Mouse (Mus musculus) activated CD4-positive, CD25-positive, alpha-beta regulatory T cell, adult 4 months (primary cell): ENCODE data around the gene Vps25. TPM values are rescaled to one million over a fixed set of nuclear protein-coding genes. Genes with fewer than 3 reads are reported as not detected.
A peak's percentile ranks its signal among the peaks of the same experiment; 100 is the strongest.

Source experiments
- ATAC-seq: one replicate; pipeline ENCODE4 v1.8.0; 2017
- polyA plus RNA-seq, 2 experiments: library from polyadenylated mRNA; unstranded; fragments of 100-300 nt; shearing (Covaris generic); gene quantifications; one replicate each; pipeline ENCODE4 v1.2.1; 2017

The Vps25 gene
- polyA plus RNA-seq, 2 experiments from 2014 or later, result 122 to 153 TPM

DNA sequence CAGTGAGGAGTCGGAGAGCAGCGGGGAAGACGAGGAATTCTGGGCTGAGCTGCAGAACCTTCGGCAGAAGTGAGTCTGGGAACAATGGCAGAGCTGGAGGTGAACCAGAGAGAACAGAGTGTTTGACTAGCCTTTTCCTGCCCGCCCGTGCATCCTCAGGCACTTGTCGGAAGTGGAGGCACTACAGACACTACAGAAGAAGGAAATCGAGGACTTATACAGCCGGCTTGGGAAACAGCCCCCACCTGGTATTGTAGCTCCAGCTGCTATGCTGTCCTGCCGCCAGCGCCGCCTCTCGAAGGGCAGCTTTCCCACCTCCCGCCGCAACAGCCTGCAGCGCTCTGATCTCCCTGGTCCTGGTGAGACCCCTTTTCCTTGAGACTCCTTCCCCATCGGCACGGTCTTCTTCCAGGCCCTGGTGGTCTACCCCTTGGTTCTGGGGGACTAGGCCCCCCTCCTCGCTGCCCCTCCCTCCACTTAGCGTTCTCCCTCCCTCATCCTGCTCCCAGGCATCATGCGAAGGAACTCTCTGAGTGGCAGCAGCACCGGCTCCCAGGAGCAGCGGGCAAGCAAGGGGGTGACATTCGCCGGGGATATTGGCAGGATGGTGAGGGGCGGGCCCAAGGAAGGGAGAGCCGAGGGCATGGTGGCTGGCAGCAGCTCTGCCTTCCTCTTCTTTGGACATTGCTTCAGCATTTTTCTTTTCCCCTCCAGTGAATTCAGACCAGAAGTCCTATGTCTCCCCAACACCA, 23.0 kb downstream of the Vps25 start:
- ATAC-seq, result no peak

DNA sequence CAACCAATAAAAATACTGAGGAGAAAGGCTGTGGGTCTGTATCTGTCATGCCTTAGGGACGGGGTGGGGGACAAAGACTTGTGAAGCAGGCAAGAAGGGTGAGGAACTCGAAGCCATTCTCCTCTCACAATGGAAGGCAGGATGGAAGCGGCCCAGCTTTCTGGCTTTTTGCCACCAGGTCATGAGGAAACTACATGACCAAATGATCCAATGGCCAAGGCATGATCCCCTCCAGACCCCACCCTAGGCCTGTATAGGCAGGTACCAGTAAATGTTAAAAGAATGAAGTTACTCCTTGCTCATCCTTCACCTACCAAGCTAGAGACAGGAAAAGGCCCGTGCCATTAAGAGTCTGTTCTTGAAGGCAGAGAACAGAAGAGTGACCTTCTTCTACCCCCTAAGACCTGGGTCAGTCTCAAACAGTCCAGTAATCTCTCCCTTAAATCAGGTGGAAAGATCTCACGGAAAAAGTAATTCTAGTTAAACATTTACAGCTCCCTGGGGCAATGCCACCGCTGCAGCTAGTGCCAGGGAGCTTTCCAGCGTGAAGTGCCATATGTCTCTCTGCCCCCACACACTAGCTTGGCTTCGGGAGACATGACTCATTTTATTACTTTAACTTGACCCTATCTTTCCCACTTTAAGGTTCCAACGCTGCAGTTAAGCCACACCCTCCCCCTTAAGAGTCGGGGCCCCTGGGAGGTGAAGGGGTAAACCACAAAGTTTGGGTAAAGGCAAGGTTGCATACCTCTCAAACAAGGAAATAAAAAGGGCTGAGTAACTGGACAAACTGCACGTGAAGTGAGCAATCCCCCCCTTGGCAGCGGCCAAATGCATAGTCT, 24.1 kb downstream of the Vps25 start:
- no peak for ATAC-seq

GRCm38 (mm10) chr11:101278223-101279192, 25.0 kb downstream of the Vps25 start, which contains the start of the genes Cntd1 and Coa3:
Gene Cntd1 (plus strand): TSS chr11:101279012.
Gene Coa3 (minus strand): TSS chr11:101279114.
- ATAC-seq, result peak; percentile 96

- ATAC-seq, result peak; percentile 11
Observed at GRCm38 (mm10) chr11:101279193-101279569, 25.7 kb downstream of the Vps25 start.

- ATAC-seq, result no peak
Observed at GRCm38 (mm10) chr11:101280837-101281236, 27.3 kb downstream of the Vps25 start.

DNA sequence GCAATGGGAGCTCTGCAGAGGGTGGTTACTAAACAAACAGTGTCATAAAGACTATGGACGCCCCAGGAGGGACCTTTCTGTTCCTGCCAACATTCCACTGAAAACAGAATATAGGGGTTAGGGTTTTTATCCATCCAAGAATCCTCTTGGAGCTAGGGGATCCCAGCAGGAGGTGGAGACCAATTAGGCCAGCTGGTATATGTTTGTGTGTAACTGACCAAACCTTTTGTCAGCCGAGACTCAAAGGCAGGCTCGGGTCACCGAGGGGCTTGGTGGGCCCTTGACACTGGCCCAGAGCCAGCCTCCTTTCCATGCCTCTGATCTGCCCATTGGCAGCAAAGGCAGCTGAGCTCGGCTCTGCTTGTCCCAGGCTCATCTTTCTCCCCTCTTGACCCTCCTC, 29.4 kb downstream of the Vps25 start:
- no peak for ATAC-seq

DNA sequence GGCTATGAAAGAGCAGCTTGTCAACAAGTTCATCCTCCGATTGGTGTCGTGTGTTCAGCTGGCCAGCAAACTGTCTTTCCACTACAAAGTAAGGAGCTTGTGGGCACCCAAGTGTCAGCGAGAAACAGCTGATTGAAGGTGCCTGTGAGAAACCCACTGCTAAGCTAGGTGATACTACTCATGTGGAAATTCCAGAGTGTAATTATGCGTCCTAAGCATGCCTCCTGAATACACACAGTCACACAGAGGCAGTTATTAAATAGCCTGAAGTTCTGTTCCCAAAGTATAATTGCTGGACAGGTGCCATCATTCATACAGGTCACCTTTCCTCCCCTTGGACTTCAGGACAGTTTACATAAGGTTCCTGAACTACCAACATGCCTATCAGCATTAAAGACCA, 30.3 kb downstream of the Vps25 start:
- no peak for ATAC-seq

DNA sequence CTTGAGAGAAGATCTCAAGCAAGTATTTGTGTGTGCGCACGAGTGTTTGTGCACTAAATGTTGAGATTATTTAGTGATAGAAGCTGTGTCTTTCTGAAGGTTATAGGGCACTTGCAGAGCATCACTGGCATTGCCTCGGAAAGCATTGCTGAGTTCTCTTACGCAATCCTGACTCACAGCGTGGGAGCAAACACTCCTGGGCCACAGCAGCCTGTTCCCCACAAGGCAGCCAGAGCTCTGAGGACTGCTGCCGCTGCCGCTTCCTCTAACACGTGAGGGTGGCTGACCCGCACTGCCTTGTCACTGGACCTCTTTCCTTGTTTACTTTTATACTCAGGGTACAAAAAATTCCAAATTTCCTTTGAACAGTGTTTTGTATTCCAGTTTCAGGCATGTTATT, 33.8 kb downstream of the Vps25 start:
- no peak for ATAC-seq

- ATAC-seq, result no peak
Observed at GRCm38 (mm10) chr11:101291231-101291630, 37.7 kb downstream of the Vps25 start.

- no peak for ATAC-seq
Observed at GRCm38 (mm10) chr11:101295191-101295590, 41.7 kb downstream of the Vps25 start.

DNA sequence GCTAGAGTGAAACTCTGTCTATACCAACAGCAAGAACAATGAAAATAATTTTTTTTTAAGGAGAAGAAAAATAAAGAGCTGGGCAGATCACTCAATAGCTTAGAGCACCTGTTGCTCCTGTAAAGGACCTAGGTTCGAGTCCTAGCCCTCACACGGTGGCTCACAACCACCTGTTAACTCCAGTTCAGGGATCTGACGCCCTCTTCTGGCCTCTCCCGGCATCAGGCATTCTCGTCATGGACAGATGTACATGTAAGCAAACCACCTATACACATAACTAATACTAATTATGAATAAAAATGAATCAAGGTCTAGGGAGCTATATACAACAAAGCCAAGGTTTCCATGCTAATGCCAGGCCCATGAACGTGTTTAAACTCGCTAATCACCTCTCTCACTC, 47.4 kb downstream of the Vps25 start:
- ATAC-seq, result no peak

DNA sequence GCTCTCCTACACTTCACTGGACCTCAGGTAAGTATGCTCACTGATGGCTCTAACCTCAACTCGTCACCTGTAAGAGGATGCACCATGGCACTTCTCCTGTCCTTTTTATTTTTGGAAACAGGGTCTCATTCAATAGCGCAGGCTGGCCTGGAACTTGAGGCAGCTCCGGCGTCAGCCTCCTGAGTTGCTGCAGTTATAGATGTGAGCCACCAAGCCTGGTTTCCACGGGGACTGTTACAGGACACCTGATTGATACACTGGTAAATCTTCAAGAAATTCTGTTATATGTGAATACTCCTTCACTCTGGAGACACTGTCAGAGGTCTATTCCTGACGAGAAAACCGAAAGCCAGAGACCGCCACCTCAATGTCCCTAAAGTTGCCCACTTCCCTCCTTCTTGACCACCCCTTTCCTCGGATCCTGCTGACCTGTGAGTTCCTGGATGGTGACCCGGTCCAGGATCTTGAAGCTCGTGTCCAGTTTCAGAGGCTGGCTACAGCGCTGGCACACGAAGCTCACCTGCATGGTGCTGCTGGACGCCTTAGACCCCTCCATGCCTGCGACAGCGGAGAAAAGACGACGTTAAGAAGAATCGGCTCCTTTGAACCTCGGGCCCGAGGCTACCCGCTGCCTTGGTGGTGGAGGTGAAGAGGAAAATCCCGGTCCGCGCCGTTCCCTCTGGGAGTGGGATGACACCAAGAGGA, 47.9 kb downstream of the Vps25 start:
- ATAC-seq, result peak; percentile 20

GRCm38 (mm10) chr11:101302004-101302798, 48.7 kb downstream of the Vps25 start, which contains the start of gene Becn1:
Gene Becn1 (minus strand): TSS chr11:101302286.
- peak; percentile 94 for ATAC-seq

DNA sequence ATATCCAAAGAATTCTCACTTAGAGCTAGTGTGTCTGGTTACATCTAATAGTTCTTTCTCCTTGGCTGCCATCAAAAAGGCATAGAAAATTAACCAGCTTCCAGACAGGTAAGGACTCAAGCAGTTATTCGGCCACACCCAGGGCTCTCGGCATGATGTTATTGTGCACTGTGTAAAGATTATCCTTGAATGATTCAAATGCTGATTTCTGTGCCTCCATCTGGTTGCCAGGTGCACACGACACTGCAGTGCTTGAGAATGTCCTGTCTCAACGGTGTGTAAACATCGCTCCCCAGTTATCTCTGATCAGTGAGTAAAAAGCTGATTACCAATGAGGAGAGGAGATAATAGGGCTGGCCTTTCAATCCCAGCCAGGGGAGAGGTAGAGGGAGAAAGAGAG, 54.2 kb downstream of the Vps25 start:
- no peak for ATAC-seq

Other genes starting within 250 kb of the Vps25 start
- 1 to 10 TPM; 4.3 to 4.7 TPM for gene Atp6v0a1, start 244.3 kb upstream of the Vps25 start, polyA plus RNA-seq
- 1 to 10 TPM; 6.8 to 9.0 TPM for gene Naglu, start 183.7 kb upstream of the Vps25 start, polyA plus RNA-seq
- gene Hsd17b1, start 175.3 kb upstream of the Vps25 start, polyA plus RNA-seq, result not detected
- gene Coasy, start 171.1 kb upstream of the Vps25 start, polyA plus RNA-seq, result 10 to 100 TPM; 17.9 to 22.1 TPM
- gene Mlx, start 166.4 kb upstream of the Vps25 start, polyA plus RNA-seq, result 10 to 100 TPM; 51.8 to 71.5 TPM
- gene Psmc3ip, start 158.3 kb upstream of the Vps25 start, polyA plus RNA-seq, result 10 to 100 TPM; 12.3 to 13.4 TPM
- 10 to 100 TPM; 14.4 to 24.7 TPM for gene Retreg3, start 133.8 kb upstream of the Vps25 start, polyA plus RNA-seq
- gene Tubg1, start 133.8 kb upstream of the Vps25 start, polyA plus RNA-seq, result 10 to 100 TPM; 17.7 to 26.8 TPM
- gene Tubg2, start 97.8 kb upstream of the Vps25 start, polyA plus RNA-seq, result under 1 TPM; 0.68 to 0.94 TPM
- gene Cntnap1, start 83.2 kb upstream of the Vps25 start, polyA plus RNA-seq, result under 1 TPM; 0.29 to 0.33 TPM
- gene Plekhh3, start 82.4 kb upstream of the Vps25 start, polyA plus RNA-seq, result not detected
- 1 to 10 TPM; 1.5 to 1.6 TPM for gene Ccr10, start 78.3 kb upstream of the Vps25 start, polyA plus RNA-seq
- 10 to 100 TPM; 48.1 to 52.2 TPM for gene Ezh1, start 27.2 kb upstream of the Vps25 start, polyA plus RNA-seq
- gene Ramp2, start 7.7 kb upstream of the Vps25 start, polyA plus RNA-seq, result not detected
- 1 to 10 TPM in 1 of 2 experiments, under 1 TPM in 1; 0.58 to 1.0 TPM for gene Wnk4, start 6.9 kb downstream of the Vps25 start, polyA plus RNA-seq
- 1 to 10 TPM in 1 of 2 experiments, not detected in 1; 1.0 TPM for gene Cntd1, start 25.3 kb downstream of the Vps25 start, polyA plus RNA-seq
- 100 to 1,000 TPM; 109 to 144 TPM for gene Coa3, start 25.4 kb downstream of the Vps25 start, polyA plus RNA-seq
- 10 to 100 TPM; 79.0 to 81.0 TPM for gene Becn1, start 48.6 kb downstream of the Vps25 start, polyA plus RNA-seq
- 10 to 100 TPM; 37.1 to 53.3 TPM for gene Psme3, start 62.5 kb downstream of the Vps25 start, polyA plus RNA-seq
- 1 to 10 TPM; 2.1 to 2.5 TPM for gene Aoc2, start 71.4 kb downstream of the Vps25 start, polyA plus RNA-seq
- gene Aoc3, start 76.9 kb downstream of the Vps25 start, polyA plus RNA-seq, result not detected
- not detected for gene G6pc, start 113.9 kb downstream of the Vps25 start, polyA plus RNA-seq
- gene Aarsd1, start 163.9 kb downstream of the Vps25 start, polyA plus RNA-seq, result 10 to 100 TPM; 33.5 to 42.6 TPM
- gene Gm27029, start 171.1 kb downstream of the Vps25 start, polyA plus RNA-seq, result 1 to 10 TPM in 1 of 2 experiments, not detected in 1; 1.5 TPM
- 1 to 10 TPM; 5.4 to 8.0 TPM for gene Rundc1, start 171.4 kb downstream of the Vps25 start, polyA plus RNA-seq
- gene Ptges3l, start 171.6 kb downstream of the Vps25 start, polyA plus RNA-seq, result 1 to 10 TPM; 1.1 to 4.2 TPM
- gene Rpl27, start 188.6 kb downstream of the Vps25 start, polyA plus RNA-seq, result 100 to 1,000 TPM; 581 to 812 TPM
- 100 to 1,000 TPM; 148 to 179 TPM for gene Ifi35, start 194.7 kb downstream of the Vps25 start, polyA plus RNA-seq
- gene Rnd2, start 211.3 kb downstream of the Vps25 start, polyA plus RNA-seq, result under 1 TPM; 0.24 to 0.36 TPM
- 1 to 10 TPM in 1 of 2 experiments, under 1 TPM in 1; 0.60 to 1.5 TPM for gene Vat1, start 212.5 kb downstream of the Vps25 start, polyA plus RNA-seq